Mouse (Mus musculus): ENCODE measurements around the gene Grap. TPM values are rescaled to one million over a fixed set of nuclear protein-coding genes. Genes with fewer than 3 reads are reported as not detected.
"Not testable (repeated sequence)": the region's sequence is repeated elsewhere in the genome, so short reads cannot be mapped to it uniquely, and the experiment has no call there.

Grap gene
- total RNA-seq, 2 experiments from 2014 or later, result 11.4 to 13.0 TPM

DNA sequence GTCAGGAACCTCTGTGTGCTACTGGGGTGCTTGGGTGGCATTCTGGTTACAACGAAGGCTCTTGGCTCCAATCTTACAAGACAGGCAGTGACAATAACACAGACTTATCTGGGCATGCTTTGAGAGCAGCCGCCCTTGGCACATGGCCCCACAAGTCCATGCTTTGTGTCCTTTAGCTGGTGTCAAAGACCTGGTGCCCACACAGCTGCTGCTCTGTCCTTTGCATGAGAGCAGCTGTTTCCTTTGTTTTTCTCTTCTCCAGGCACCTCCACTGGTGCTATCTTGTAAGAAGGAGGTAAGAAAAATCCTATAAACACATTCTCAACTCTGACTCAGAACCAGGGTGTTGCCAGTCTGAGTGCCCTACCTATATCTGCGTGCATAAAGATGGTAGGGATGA lies 15.2 kb upstream of the Grap start:
- DNase-seq (ENCODE audit: low spot score), result no peak

GRCm38 (mm10) chr11:61638764-61639536 lies 14.1 kb upstream of the Grap start:
- no peak for DNase-seq (ENCODE audit: low spot score)
- intact Hi-C loops (cut with DNase I), result no loop called here

More for the DNA sequence above, 15.2 kb upstream of the Grap start:
- intact Hi-C loops (cut with DNase I), result no loop called here

- no peak for DNase-seq (ENCODE audit: low spot score)
- intact Hi-C loops (cut with DNase I), result no loop called here
Observed at GRCm38 (mm10) chr11:61639601-61640177, 13.4 kb upstream of the Grap start.

DNA sequence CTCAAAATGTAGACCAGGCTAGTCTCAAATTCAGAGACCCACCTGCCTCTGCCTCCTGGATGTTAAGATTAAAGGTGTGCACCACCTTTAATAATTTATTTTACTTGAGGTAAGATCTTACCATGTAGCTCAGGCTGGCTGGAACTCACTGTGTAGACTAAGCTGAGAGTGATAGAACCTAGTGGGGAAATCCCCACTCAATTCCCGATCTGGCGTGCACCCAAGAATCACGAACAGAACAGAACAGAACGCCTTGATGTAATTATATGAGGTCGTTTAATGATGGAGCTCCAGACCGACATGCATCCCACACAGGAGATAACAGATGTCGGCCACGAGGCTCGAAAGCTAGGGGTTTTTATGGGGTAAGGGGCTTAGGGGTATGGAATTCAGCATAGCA lies 12.5 kb upstream of the Grap start:
- intact Hi-C loops (cut with DNase I); DNase-seq (ENCODE audit: low spot score): not testable (repeated sequence)

DNA sequence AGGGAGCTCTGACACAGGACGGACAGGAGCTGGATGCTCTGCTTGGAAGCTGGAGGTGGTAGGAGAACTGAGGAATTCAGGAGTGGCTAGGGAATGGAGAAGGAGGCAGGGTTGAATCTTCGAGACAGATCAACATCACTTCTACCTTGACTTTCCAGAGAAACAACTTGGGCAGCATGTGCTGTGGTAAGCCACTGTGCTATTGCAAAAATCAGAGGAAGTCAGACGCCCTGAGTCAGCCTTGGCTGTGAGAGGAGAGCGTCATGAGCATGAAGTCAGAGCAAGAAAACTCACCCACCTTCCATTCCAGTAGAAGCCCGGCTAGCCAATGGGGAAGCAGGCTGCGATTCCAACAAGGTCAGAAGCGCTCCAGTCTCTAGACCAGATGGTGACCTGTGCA lies 11.0 kb upstream of the Grap start:
- DNase-seq (ENCODE audit: low spot score), result no peak
- intact Hi-C loops (cut with DNase I), result no loop called here

- intact Hi-C loops (cut with DNase I), result no loop called here
- DNase-seq (ENCODE audit: low spot score), result no peak
Observed at GRCm38 (mm10) chr11:61643184-61643961, 9.7 kb upstream of the Grap start.

- intact Hi-C loops (cut with DNase I), result no loop called here
- no peak for DNase-seq (ENCODE audit: low spot score)
Observed at GRCm38 (mm10) chr11:61644576-61645326, 8.3 kb upstream of the Grap start.

DNA sequence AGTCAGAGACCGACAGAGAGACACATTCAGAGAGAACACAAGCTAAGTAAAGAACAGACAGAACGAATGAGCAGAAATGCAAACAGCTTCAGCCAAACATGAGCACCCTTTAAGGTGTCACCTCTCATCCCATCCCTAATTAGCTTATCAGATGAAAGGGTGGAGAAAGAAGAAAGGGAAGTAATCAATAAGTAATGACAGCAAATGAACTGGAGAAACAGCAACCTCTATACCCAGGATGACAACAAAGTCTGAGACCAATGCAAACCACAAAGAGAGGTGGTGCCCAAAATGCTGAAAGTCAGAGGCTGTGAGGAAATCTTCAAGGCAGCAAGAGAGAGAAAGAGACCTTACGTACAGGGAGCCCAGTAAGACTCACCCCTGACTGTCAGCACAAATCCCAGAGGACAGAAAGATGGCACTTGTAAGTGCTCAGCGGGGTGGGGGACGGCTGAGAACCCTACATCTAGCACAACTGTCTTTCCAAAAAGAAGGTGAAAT lies 7.7 kb upstream of the Grap start:
- no peak for DNase-seq (ENCODE audit: low spot score)
- intact Hi-C loops (cut with DNase I), result no loop called here

- DNase-seq (ENCODE audit: low spot score), result no peak
- intact Hi-C loops (cut with DNase I), result no loop called here
Observed at GRCm38 (mm10) chr11:61646499-61647039, 6.5 kb upstream of the Grap start.

DNA sequence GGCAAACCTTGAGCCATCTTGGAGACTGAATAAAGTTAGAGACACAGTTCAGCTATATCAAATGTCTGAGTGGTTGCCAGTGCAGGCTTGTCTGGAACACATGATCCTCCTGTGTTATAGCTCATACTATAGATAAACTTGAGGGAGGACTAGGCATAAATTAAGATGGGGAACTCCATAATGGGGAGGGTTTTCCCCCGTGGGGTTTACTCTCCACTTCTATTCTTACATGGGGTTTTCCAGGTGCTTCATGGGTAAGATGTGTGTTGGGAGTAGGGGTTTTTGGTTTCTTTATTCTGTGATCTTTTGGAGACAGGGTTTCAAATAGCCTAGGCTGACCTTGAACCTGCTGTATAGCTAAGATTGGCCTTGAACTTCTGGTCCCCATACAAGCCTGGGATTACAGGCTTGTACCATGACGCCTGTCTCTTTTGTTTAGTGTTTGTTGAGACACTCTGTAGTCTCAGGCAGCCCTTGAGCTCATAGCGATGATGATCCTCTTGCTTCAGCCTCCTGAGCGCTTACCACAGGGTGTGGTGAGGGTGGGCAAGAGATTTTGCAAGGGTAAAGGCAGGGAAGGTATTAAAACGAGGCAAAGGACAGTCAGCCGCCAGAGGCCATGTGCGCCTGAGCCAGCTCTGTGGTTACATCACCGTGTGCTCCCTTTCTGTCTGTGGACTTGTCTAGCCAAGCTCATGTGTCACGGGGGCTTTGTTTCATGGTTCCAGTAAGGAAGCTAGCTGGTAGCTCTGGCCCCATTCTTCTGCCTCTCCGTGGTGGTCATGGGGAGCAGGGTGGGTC lies 5.8 kb upstream of the Grap start:
- intact Hi-C loops (cut with DNase I), result no loop called here

DNA sequence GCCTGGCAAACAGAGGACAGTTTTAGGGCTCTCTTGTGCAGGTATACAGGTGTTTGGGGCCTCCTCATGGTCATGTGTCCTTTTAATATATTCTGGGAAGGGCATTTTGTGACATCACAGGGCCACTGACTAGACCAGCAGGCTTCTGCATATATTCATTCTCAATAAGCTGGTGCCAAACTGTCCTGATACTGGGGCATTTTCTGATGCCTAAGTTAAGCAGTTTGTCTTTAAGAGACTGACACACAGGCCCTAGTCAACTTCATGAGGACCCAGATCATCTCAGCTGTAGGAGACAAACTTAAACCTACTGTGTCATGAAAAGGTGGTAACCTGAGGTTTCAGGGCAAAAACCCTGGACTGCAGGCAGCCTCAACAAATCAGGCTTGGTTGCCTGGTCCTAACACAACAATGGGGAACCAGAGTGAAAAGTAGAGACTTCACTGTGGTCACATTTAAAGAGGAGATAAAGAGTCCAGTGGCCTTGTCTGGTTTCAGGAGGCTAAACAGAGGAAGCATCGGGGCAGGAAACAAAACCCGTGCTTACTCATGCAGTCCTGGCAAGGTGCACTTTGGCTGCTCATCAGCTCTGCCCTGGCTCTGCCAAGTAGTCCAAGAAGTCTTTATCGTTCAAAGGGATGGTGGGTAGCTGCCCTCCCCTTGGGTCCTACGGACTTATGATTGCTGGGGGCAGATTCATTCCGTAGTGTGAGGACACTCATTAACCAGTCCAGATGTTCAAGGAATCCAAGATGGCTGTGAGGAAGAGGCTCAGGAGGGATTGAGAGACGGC lies 4.9 kb upstream of the Grap start:
- DNase-seq (ENCODE audit: low spot score), result no peak
- intact Hi-C loops (cut with DNase I), result no loop called here

More for the DNA sequence above, 5.8 kb upstream of the Grap start:
- DNase-seq (ENCODE audit: low spot score), result no peak

DNA sequence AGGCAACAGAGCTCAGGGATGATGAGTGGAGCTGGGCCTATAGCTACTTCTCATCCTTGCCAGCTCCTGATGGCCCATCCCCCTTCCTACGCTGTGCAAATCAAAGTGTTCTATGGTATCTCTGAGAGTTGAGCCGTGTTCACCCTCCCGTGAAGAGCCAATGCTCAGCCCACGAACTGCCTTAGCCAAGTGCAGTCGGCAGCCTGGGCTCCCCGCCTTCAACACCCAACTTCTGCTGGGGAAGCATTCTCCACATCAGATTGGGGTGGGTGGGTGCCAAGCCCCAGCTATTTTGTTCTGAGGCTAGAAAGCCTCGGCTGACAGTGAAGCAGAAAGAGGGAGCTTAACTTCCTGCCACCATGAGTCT lies 4.3 kb upstream of the Grap start:
- no peak for DNase-seq (ENCODE audit: low spot score)
- intact Hi-C loops (cut with DNase I), result no loop called here

GRCm38 (mm10) chr11:61649163-61649580 lies 3.9 kb upstream of the Grap start:
- no peak for DNase-seq (ENCODE audit: low spot score)
- intact Hi-C loops (cut with DNase I), result no loop called here

- DNase-seq (ENCODE audit: low spot score), result no peak
- intact Hi-C loops (cut with DNase I), result no loop called here
Observed at GRCm38 (mm10) chr11:61649626-61650025, 3.4 kb upstream of the Grap start.

DNA sequence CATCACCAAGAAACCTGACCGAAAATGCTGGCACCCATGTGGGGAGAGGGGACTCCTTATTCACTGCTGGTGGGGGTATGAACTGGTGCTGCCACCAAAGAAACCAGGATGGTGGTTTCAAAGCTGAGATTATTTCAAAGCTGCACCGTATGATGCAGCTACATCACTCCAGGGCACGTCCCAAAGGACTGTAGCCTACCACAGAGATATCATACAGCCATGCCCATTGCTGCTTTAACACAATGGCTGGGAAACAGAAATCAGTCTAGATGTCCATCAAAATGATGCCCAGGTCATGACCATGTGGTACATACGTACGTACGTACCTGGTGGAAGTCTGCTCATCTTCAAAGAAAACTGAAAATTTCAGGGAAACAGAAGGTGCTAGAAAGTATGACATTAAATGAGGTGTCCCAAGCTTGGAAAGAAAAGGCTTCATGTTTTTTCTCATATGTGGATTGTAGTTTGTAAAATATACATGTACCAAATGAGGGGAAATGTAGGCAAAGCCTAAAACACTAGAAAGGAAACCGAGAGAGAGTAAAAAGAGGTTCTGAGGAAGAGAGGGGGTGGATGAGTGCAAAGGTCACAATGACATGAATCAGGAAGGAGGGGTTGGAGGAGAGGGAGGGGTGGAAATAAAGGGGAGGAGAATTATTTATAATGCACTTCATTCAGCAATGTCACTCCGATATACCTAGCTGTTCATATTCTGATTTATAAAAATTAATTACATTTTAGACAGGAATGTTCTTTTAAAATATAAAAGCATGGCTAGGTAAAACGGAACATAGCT lies 2.4 kb upstream of the Grap start:
- intact Hi-C loops (cut with DNase I), result no loop called here
- DNase-seq (ENCODE audit: low spot score), result no peak

GRCm38 (mm10) chr11:61652216-61652615 lies 849 bp upstream of the Grap start:
- intact Hi-C loops (cut with DNase I), result no loop called here
- DNase-seq (ENCODE audit: low spot score), result no peak

- no peak for DNase-seq (ENCODE audit: low spot score)
- intact Hi-C loops (cut with DNase I), result no loop called here
Observed at GRCm38 (mm10) chr11:61653568-61653967, 503 bp downstream of the Grap start.

Measured in heart, postnatal 25 days (tissue).